Mouse (Mus musculus): Measurements from ENCODE around the gene 1110008L16Rik. TPM values are rescaled to one million over a fixed set of nuclear protein-coding genes. Genes with fewer than 3 reads are reported as not detected.
A peak's percentile ranks its signal among the peaks of the same experiment; 100 is the strongest.

1110008L16Rik gene
- total RNA-seq, 2 experiments from 2014 or later, result 10.4 to 10.7 TPM

- no peak overlapping the region for H3K4me3 ChIP-seq
- TF ChIP-seq CTCF (IDR thresholded peaks at IDR 0.05), result peak; percentile 73
- H3K27ac ChIP-seq, result no peak overlapping the region
- intact Hi-C loops (cut with DNase I), result loop anchor here (1.0 to 5.0 kb wide), 3 partner anchors 37 to 144 kb away; no protein-coding TSS in a partner anchor
- peak; percentile 26 for DNase-seq
Measured at GRCm38 (mm10) chr12:55354904-55355303, 55.5 kb downstream of the 1110008L16Rik start.

GRCm38 (mm10) chr12:55357303-55357702, 57.9 kb downstream of the 1110008L16Rik start:
- Histone ChIP-seq H3K27ac (no peak overlapping the region), H3K4me3 (no peak overlapping the region)
- no peak for DNase-seq
- intact Hi-C loops (cut with DNase I), result loop anchor here (5.0 kb wide), 1 partner anchor 35 kb away; no protein-coding TSS in a partner anchor
- TF ChIP-seq CTCF (IDR thresholded peaks at IDR 0.05), result no peak

GRCm38 (mm10) chr12:55360929-55361328, 61.6 kb downstream of the 1110008L16Rik start:
- H3K27ac ChIP-seq, result no peak overlapping the region
- no peak for TF ChIP-seq CTCF (IDR thresholded peaks at IDR 0.05)
- intact Hi-C loops (cut with DNase I), result no loop called here
- no peak for DNase-seq
- H3K4me3 ChIP-seq, result no peak overlapping the region

- intact Hi-C loops (cut with DNase I), result no loop called here
Measured at GRCm38 (mm10) chr12:55365083-55365482, 65.7 kb downstream of the 1110008L16Rik start.

GRCm38 (mm10) chr12:55372424-55373055, 73.2 kb downstream of the 1110008L16Rik start:
- peak; percentile 54 for TF ChIP-seq CTCF (IDR thresholded peaks at IDR 0.05)
- intact Hi-C loops (cut with DNase I), result no loop called here
- H3K4me3 ChIP-seq, result no peak overlapping the region

More at GRCm38 (mm10) chr12:55365083-55365482, 65.7 kb downstream of the 1110008L16Rik start:
- H3K27ac ChIP-seq, result no peak overlapping the region
- TF ChIP-seq CTCF (IDR thresholded peaks at IDR 0.05), result no peak
- no peak for DNase-seq
- H3K4me3 ChIP-seq, result no peak overlapping the region

GRCm38 (mm10) chr12:55376956-55377609, 77.7 kb downstream of the 1110008L16Rik start:
- no peak for DNase-seq
- Histone ChIP-seq H3K27ac (peak overlapping the region; percentile 40), H3K4me3 (no peak overlapping the region)
- intact Hi-C loops (cut with DNase I), result loop anchor here (5.0 kb wide), 1 partner anchor 120 kb away; no protein-coding TSS in a partner anchor
- no peak for TF ChIP-seq CTCF (IDR thresholded peaks at IDR 0.05)

More at GRCm38 (mm10) chr12:55372424-55373055, 73.2 kb downstream of the 1110008L16Rik start:
- no peak for DNase-seq
- H3K27ac ChIP-seq, result no peak overlapping the region

GRCm38 (mm10) chr12:55377610-55377980, 78.2 kb downstream of the 1110008L16Rik start:
- DNase-seq, result no peak
- H3K27ac ChIP-seq, result 0 out of 2 replicates have a peak overlapping the region, but pooled peaks have one; percentile 2
- intact Hi-C loops (cut with DNase I), result loop anchor here (5.0 kb wide), 1 partner anchor 120 kb away; no protein-coding TSS in a partner anchor
- TF ChIP-seq CTCF (IDR thresholded peaks at IDR 0.05), result no peak
- no peak overlapping the region for H3K4me3 ChIP-seq

- Histone ChIP-seq H3K27ac (peak within 1 kb of the TSS; percentile 72), H3K4me3 (no peak within 1 kb of the TSS)
- no peak for TF ChIP-seq CTCF (IDR thresholded peaks at IDR 0.05)
- intact Hi-C loops (cut with DNase I), result no loop called here
- DNase-seq, result no peak
Measured at GRCm38 (mm10) chr12:55384023-55384749, 84.8 kb downstream of the 1110008L16Rik start, which contains the start of gene Psma6. TSS of gene Psma6 (plus strand) at chr12:55384222.

GRCm38 (mm10) chr12:55384826-55385225, 85.4 kb downstream of the 1110008L16Rik start:
- no peak for TF ChIP-seq CTCF (IDR thresholded peaks at IDR 0.05)
- DNase-seq, result no peak
- intact Hi-C loops (cut with DNase I), result no loop called here
- H3K4me3 ChIP-seq, result no peak overlapping the region
- H3K27ac ChIP-seq, result peak overlapping the region; percentile 72; the same call in 1 of the 2 replicates

- peak overlapping the region; percentile 72 for H3K27ac ChIP-seq
- peak; percentile 51 for DNase-seq
- H3K4me3 ChIP-seq, result no peak overlapping the region
- intact Hi-C loops (cut with DNase I), result no loop called here
- no peak for TF ChIP-seq CTCF (IDR thresholded peaks at IDR 0.05)
Measured at GRCm38 (mm10) chr12:55385931-55386330, 86.6 kb downstream of the 1110008L16Rik start.

- intact Hi-C loops (cut with DNase I), result no loop called here
- H3K4me3 ChIP-seq, result no peak overlapping the region
- H3K27ac ChIP-seq, result peak overlapping the region; percentile 72
- no peak for DNase-seq
- no peak for TF ChIP-seq CTCF (IDR thresholded peaks at IDR 0.05)
Measured at GRCm38 (mm10) chr12:55386456-55386855, 87.1 kb downstream of the 1110008L16Rik start.

- TF ChIP-seq CTCF (IDR thresholded peaks at IDR 0.05), result no peak
- intact Hi-C loops (cut with DNase I), result no loop called here
- H3K27ac ChIP-seq, result peak overlapping the region; percentile 68
- no peak overlapping the region for H3K4me3 ChIP-seq
- no peak for DNase-seq
Measured at GRCm38 (mm10) chr12:55387083-55387787, 87.9 kb downstream of the 1110008L16Rik start.
